Mouse (Mus musculus): ENCODE data around the gene Chst4. TPM values are rescaled to one million over a fixed set of nuclear protein-coding genes. Genes with fewer than 3 reads are reported as not detected.
"Not testable (repeated sequence)": the region's sequence is repeated elsewhere in the genome, so short reads cannot be mapped to it uniquely, and the experiment has no call there.

Gene Chst4
- polyA plus RNA-seq, 1 experiment from 2014 or later: 1.3 TPM

- H3K4me3 ChIP-seq: no peak overlapping the region
- ATAC-seq (ENCODE audit: extremely low read depth, insufficient number of reproducible peaks, low FRiP score, low TSS enrichment): no peak
- H3K9me3 ChIP-seq: no peaks in the 10 kb centered on the region
- WGBS: 50% methylated on average over 4 of the region's 4 CpGs
- H3K4me1 ChIP-seq: peaks cover 15% of the 10 kb centered on the region
- no peak overlapping the region for H3K4me2 ChIP-seq
- no peaks in the 10 kb centered on the region for H3K27me3 ChIP-seq (replicated peaks)
- no peak overlapping the region for H3K9ac ChIP-seq
- no peaks in the 10 kb centered on the region for H3K36me3 ChIP-seq
- H3K27ac ChIP-seq (replicated peaks): no peak overlapping the region
These were observed 969 bp upstream of the Chst4 start for GRCm38 (mm10) chr8:110040509-110040908.

GRCm38 (mm10) chr8:110039216-110039615, 324 bp downstream of the Chst4 start:
- Histone ChIP-seq H3K36me3 (no peaks in the 10 kb centered on the region), H3K9me3 (no peaks in the 10 kb centered on the region), H3K9ac (no peak overlapping the region), H3K27me3 (replicated peaks) (no peaks in the 10 kb centered on the region), H3K4me3 (no peak overlapping the region), H3K27ac (replicated peaks) (no peak overlapping the region), H3K4me2 (no peak overlapping the region), H3K4me1 (peaks cover 22% of the 10 kb centered on the region)
- WGBS: 43% methylated on average over 7 of the region's 7 CpGs
- ATAC-seq (ENCODE audit: extremely low read depth, insufficient number of reproducible peaks, low FRiP score, low TSS enrichment): no peak

- Histone ChIP-seq H3K27me3 (replicated peaks) (no peaks in the 10 kb centered on the region), H3K9ac (0 out of 2 replicates have a peak overlapping the region, but pooled peaks have one; percentile 44), H3K4me3 (no peak overlapping the region), H3K4me1 (peaks cover 29% of the 10 kb centered on the region), H3K4me2 (no peak overlapping the region), H3K27ac (replicated peaks) (no peak overlapping the region), H3K9me3 (no peaks in the 10 kb centered on the region), H3K36me3 (no peaks in the 10 kb centered on the region)
- ATAC-seq (ENCODE audit: extremely low read depth, insufficient number of reproducible peaks, low FRiP score, low TSS enrichment): no peak
- WGBS: 62% methylated on average over 2 of the region's 2 CpGs
These were observed 3.4 kb downstream of the Chst4 start for GRCm38 (mm10) chr8:110036156-110036555.

GRCm38 (mm10) chr8:110034331-110034730, 5.2 kb downstream of the Chst4 start:
- no peaks in the 10 kb centered on the region for H3K9me3 ChIP-seq
- ATAC-seq (ENCODE audit: extremely low read depth, insufficient number of reproducible peaks, low FRiP score, low TSS enrichment): no peak
- peaks cover 29% of the 10 kb centered on the region for H3K4me1 ChIP-seq
- WGBS: 28% methylated on average over 4 of the region's 4 CpGs
- peak overlapping the region; percentile 57 for H3K27ac ChIP-seq (replicated peaks)
- H3K36me3 ChIP-seq: no peaks in the 10 kb centered on the region
- no peaks in the 10 kb centered on the region for H3K27me3 ChIP-seq (replicated peaks)
- H3K4me3 ChIP-seq: no peak overlapping the region
- H3K4me2 ChIP-seq: no peak overlapping the region
- H3K9ac ChIP-seq: no peak overlapping the region

- 18% methylated on average over 8 of the region's 8 CpGs for WGBS
- H3K4me2 ChIP-seq; ATAC-seq (ENCODE audit: extremely low read depth, insufficient number of reproducible peaks, low FRiP score, low TSS enrichment); H3K36me3 ChIP-seq; H3K27me3 ChIP-seq (replicated peaks); H3K9me3 ChIP-seq; H3K9ac ChIP-seq; H3K4me3 ChIP-seq: not testable (repeated sequence)
- H3K4me1 ChIP-seq: peaks cover 29% of the 10 kb centered on the region
- peak overlapping the region; percentile 57 for H3K27ac ChIP-seq (replicated peaks)
These were observed 5.8 kb downstream of the Chst4 start for GRCm38 (mm10) chr8:110033771-110034170.

- no peaks in the 10 kb centered on the region for H3K36me3 ChIP-seq
- H3K4me3 ChIP-seq: no peak overlapping the region
- 85% methylated on average over 10 of the region's 10 CpGs for WGBS
- no peaks in the 10 kb centered on the region for H3K4me1 ChIP-seq
- no peak overlapping the region for H3K27ac ChIP-seq (replicated peaks)
- no peaks in the 10 kb centered on the region for H3K9me3 ChIP-seq
- no peaks in the 10 kb centered on the region for H3K27me3 ChIP-seq (replicated peaks)
- H3K9ac ChIP-seq: no peak overlapping the region
- no peak for ATAC-seq (ENCODE audit: extremely low read depth, insufficient number of reproducible peaks, low FRiP score, low TSS enrichment)
- no peak overlapping the region for H3K4me2 ChIP-seq
These were observed 16.7 kb downstream of the Chst4 start for GRCm38 (mm10) chr8:110022768-110023344.

GRCm38 (mm10) chr8:110022081-110022480, 17.5 kb downstream of the Chst4 start:
- no peaks in the 10 kb centered on the region for H3K36me3 ChIP-seq
- H3K27me3 ChIP-seq (replicated peaks): no peaks in the 10 kb centered on the region
- no peak for ATAC-seq (ENCODE audit: extremely low read depth, insufficient number of reproducible peaks, low FRiP score, low TSS enrichment)
- WGBS: 54% methylated on average over 6 of the region's 6 CpGs
- no peaks in the 10 kb centered on the region for H3K9me3 ChIP-seq
- H3K27ac ChIP-seq (replicated peaks): no peak overlapping the region
- H3K9ac ChIP-seq: no peak overlapping the region
- no peak overlapping the region for H3K4me3 ChIP-seq
- H3K4me1 ChIP-seq: no peaks in the 10 kb centered on the region
- H3K4me2 ChIP-seq: no peak overlapping the region

GRCm38 (mm10) chr8:110010868-110011267, 28.7 kb downstream of the Chst4 start:
- Histone ChIP-seq H3K9me3 (no peaks in the 10 kb centered on the region), H3K36me3 (no peaks in the 10 kb centered on the region), H3K27me3 (replicated peaks) (no peaks in the 10 kb centered on the region), H3K9ac (no peak overlapping the region), H3K4me1 (no peaks in the 10 kb centered on the region), H3K4me2 (no peak overlapping the region), H3K4me3 (no peak overlapping the region), H3K27ac (replicated peaks) (no peak overlapping the region)
- WGBS: 26% methylated on average over 5 of the region's 5 CpGs
- ATAC-seq (ENCODE audit: extremely low read depth, insufficient number of reproducible peaks, low FRiP score, low TSS enrichment): no peak

GRCm38 (mm10) chr8:110008995-110009446, 30.5 kb downstream of the Chst4 start:
- Histone ChIP-seq H3K27ac (replicated peaks) (no peak overlapping the region), H3K4me2 (no peak overlapping the region), H3K36me3 (no peaks in the 10 kb centered on the region), H3K4me3 (no peak overlapping the region), H3K27me3 (replicated peaks) (no peaks in the 10 kb centered on the region), H3K9me3 (no peaks in the 10 kb centered on the region), H3K4me1 (no peaks in the 10 kb centered on the region), H3K9ac (no peak overlapping the region)
- ATAC-seq (ENCODE audit: extremely low read depth, insufficient number of reproducible peaks, low FRiP score, low TSS enrichment): no peak
- WGBS: 56% methylated on average over 8 of the region's 8 CpGs

GRCm38 (mm10) chr8:110008228-110008994, 31.1 kb downstream of the Chst4 start:
- H3K4me1 ChIP-seq: no peaks in the 10 kb centered on the region
- no peaks in the 10 kb centered on the region for H3K36me3 ChIP-seq
- no peak overlapping the region for H3K27ac ChIP-seq (replicated peaks)
- H3K4me2 ChIP-seq: no peak overlapping the region
- no peaks in the 10 kb centered on the region for H3K9me3 ChIP-seq
- WGBS: 69% methylated on average over 26 of the region's 26 CpGs
- no peaks in the 10 kb centered on the region for H3K27me3 ChIP-seq (replicated peaks)
- no peak overlapping the region for H3K9ac ChIP-seq
- no peak overlapping the region for H3K4me3 ChIP-seq
- ATAC-seq (ENCODE audit: extremely low read depth, insufficient number of reproducible peaks, low FRiP score, low TSS enrichment): no peak

- WGBS: 62% methylated on average over 17 of the region's 17 CpGs
- Histone ChIP-seq H3K9ac (no peak overlapping the region), H3K27ac (replicated peaks) (no peak overlapping the region), H3K4me2 (no peak overlapping the region), H3K4me3 (no peak overlapping the region), H3K9me3 (no peaks in the 10 kb centered on the region), H3K4me1 (no peaks in the 10 kb centered on the region), H3K27me3 (replicated peaks) (0 out of 2 replicates have a peak, but pooled peaks cover 5% of the 10 kb centered on the region), H3K36me3 (no peaks in the 10 kb centered on the region)
- no peak for ATAC-seq (ENCODE audit: extremely low read depth, insufficient number of reproducible peaks, low FRiP score, low TSS enrichment)
These were observed 33.1 kb downstream of the Chst4 start for GRCm38 (mm10) chr8:110006312-110007023.

Measured in heart, embryonic 13.5 days (tissue).